Mouse (Mus musculus) Patski (cell line): ENCODE data around the gene Ush2a. TPM values are rescaled to one million over a fixed set of nuclear protein-coding genes. Genes with fewer than 3 reads are reported as not detected.

Experiments
- ATAC-seq: fragments of 100-300 bp; one replicate; pipeline ENCODE4 v1.8.0; 2021
- CTCF ChIA-PET: fragments of 350-600 bp; sonication (Branson Sonifier 250); formaldehyde crosslinking; loops from one replicate; lab custom pipeline; 2022; ENCODE audit warnings: inconsistent platforms; lab: Charles Lee
- POLR2A ChIA-PET: fragments of 350-600 bp; sonication (Branson Sonifier 250); formaldehyde crosslinking; loops from one replicate; lab custom pipeline; 2022; ENCODE audit warnings: antibody characterized with exemption, inconsistent platforms; lab: Charles Lee
- DNase-seq: peaks from one replicate; pipeline ENCODE4 v3.0.0-alpha.2; 2011; ENCODE audit warnings: low read depth, low spot score
- H3K27me3 ChIP-seq: fragments of 371-371 bp; one replicate; pipeline ENCODE4 v1.5.1; 2021
- CTCF ChIP-seq: fragments of 100-300 bp; IDR thresholded peaks from one replicate; pipeline ENCODE4 v1.5.1; 2021
- in situ Hi-C: fragments of 300-500 bp; cut with MboI; formaldehyde crosslinking; loops from 3 replicates; pipeline ENCODE4 v1.11.1; 2018; ENCODE audit warnings: low pct_unique_long_range_greater_than_20kb, mixed read lengths
- polyA plus RNA-seq: library from polyadenylated mRNA; unstranded; gene quantifications from one replicate; pipeline ENCODE4 v1.2.3, GENCODE M21; 2021

Gene Ush2a
- polyA plus RNA-seq, 1 experiment from 2014 or later, result not detected

GRCm38 (mm10) chr1:188541492-188541891 lies 279.7 kb downstream of the Ush2a start:
- in situ Hi-C loops, result no loop called here
- TF ChIP-seq CTCF, result no peak
- H3K27me3 ChIP-seq, result no peaks in the 10 kb centered on the region
- DNase-seq (no peak), ATAC-seq (no peak)
- ChIA-PET CTCF (no interaction called here), POLR2A (no interaction called here)

DNA sequence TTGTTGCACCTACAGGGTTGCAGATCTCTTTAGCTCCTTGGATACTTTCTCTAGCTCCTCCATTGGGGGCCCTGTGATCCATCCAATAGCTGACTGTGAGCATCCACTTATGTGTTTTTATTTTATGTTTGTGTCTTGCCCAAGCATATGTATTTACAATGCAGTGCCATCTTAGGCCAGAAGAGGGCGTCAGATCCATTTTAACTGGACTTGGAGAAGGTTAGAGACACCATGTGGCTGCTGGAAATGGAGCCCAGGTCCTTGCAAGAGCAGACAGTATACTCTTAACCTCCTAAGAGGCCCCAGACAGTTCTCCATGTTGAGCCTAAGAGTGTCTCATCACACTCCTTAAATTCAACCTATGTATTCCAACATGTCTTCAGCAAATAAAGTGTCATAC lies 281.5 kb downstream of the Ush2a start:
- ChIA-PET CTCF (no interaction called here), POLR2A (no interaction called here)
- in situ Hi-C loops, result no loop called here
- TF ChIP-seq CTCF, result no peak
- DNase-seq (no peak), ATAC-seq (no peak)
- peaks cover 2% of the 10 kb centered on the region for H3K27me3 ChIP-seq

- ChIA-PET CTCF (no interaction called here), POLR2A (no interaction called here)
- H3K27me3 ChIP-seq, result peaks cover 5% of the 10 kb centered on the region
- ATAC-seq (no peak), DNase-seq (no peak)
- in situ Hi-C loops, result no loop called here
- TF ChIP-seq CTCF, result no peak
Measured at GRCm38 (mm10) chr1:188549686-188550085, 287.9 kb downstream of the Ush2a start.

- POLR2A ChIA-PET, result no interaction called here
Measured at GRCm38 (mm10) chr1:188551802-188552201, 290.0 kb downstream of the Ush2a start.

DNA sequence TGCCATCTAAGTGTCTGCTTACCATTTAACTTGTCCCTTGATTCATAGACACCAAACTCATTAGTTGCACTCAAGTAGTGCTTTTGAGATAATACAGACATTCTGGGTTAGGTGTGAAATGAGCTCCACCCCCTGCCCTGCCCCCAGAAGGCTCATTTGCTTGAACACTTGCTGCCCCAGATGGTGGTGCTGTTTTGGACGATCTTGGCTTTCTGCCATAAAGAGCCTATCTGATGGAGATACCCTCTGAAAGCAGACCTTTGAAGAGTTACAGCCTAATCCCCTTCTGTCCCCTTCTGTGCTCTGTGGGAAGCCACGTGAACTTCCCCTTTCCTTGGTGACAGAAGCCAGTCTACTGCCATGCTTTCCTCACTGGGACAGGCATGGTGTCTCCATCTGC lies 297.1 kb downstream of the Ush2a start:
- ChIA-PET CTCF (no interaction called here), POLR2A (no interaction called here)
- in situ Hi-C loops, result no loop called here
- no peak for TF ChIP-seq CTCF
- ATAC-seq (no peak), DNase-seq (no peak)
- H3K27me3 ChIP-seq, result peaks cover 4% of the 10 kb centered on the region

More at GRCm38 (mm10) chr1:188551802-188552201, 290.0 kb downstream of the Ush2a start:
- in situ Hi-C loops, result no loop called here
- ATAC-seq (no peak), DNase-seq (no peak)
- CTCF ChIA-PET, result no interaction called here
- H3K27me3 ChIP-seq, result peaks cover 8% of the 10 kb centered on the region
- TF ChIP-seq CTCF, result no peak

GRCm38 (mm10) chr1:188566229-188566628 lies 304.4 kb downstream of the Ush2a start:
- DNase-seq (no peak), ATAC-seq (no peak)
- no peak for TF ChIP-seq CTCF
- in situ Hi-C loops, result no loop called here
- peaks cover 3% of the 10 kb centered on the region for H3K27me3 ChIP-seq
- ChIA-PET CTCF (no interaction called here), POLR2A (no interaction called here)

DNA sequence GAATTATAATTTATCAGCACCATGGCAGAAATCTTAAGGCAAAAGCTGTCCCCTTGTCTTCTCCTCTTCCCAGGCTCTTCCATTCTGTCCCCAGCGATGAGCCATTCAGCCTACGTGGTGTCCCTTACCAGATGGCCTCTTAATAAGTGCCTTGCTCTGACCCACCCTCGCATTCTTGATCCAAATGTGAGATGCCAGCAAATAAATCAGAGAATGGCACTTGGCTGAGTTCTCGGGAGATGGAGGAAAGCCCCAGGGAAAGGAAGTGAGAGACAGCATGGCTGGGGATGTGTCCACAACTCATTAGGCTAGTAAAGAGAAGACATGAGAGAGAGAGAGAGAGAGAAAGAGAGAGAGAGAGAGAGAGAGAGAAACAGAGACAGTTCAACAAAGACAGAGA lies 305.7 kb downstream of the Ush2a start:
- CTCF ChIA-PET, result no interaction called here
- POLR2A ChIA-PET, result no interaction called here
- DNase-seq (no peak), ATAC-seq (no peak)
- H3K27me3 ChIP-seq, result peaks cover 3% of the 10 kb centered on the region
- in situ Hi-C loops, result no loop called here
- TF ChIP-seq CTCF, result no peak

- no peak for TF ChIP-seq CTCF
- ATAC-seq (no peak), DNase-seq (no peak)
- POLR2A ChIA-PET, result no interaction called here
- in situ Hi-C loops, result no loop called here
- CTCF ChIA-PET, result no interaction called here
- peaks cover 3% of the 10 kb centered on the region for H3K27me3 ChIP-seq
Measured at GRCm38 (mm10) chr1:188568295-188568961, 306.6 kb downstream of the Ush2a start.

DNA sequence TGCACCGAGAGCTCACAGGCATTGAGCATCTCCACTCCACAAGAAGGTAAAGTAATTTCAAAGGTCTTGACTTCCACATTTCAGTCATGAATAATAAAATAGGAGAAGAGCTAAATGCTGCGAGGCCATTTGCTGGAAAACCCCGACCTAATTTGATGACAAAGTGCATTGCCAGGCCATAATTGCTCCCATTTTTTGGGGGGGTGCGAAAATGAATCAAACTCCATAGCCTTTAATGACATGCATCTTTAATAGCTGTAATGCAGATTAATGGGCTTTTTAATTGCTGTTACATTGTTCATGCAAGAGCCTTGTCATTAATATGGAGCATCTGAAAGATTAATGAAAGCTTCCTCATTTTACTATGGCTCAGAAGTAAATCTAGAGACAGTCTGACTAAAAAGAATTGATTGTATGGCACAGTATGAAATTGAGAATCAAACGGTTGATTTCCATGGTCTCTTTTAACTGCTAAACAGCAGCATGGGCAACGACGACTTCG lies 314.5 kb downstream of the Ush2a start:
- TF ChIP-seq CTCF, result no peak
- ChIA-PET CTCF (no interaction called here), POLR2A (no interaction called here)
- in situ Hi-C loops, result no loop called here
- peaks cover 4% of the 10 kb centered on the region for H3K27me3 ChIP-seq
- ATAC-seq (no peak), DNase-seq (no peak)

- in situ Hi-C loops, result no loop called here
- POLR2A ChIA-PET, result no interaction called here
Measured at GRCm38 (mm10) chr1:188577376-188577775, 315.6 kb downstream of the Ush2a start.

DNA sequence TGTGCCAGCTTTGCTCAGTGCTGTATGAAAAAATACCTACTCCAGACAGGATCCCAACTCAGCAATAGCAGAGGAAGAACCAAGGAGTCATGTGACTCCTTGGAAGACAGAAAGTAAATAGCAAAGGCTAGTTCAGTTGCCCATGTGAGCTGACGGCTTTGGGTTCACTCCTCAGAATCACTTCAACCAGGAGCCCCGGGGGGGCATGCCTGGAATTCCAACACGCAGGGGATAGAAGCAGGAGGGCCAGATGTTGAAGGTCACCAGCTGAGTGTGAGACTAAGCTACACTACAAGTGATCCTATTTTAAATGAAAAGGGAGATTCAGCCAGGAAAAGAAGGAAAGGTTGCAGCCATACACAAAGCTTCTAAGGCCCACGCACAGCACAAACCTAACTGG lies 319.3 kb downstream of the Ush2a start:
- no peak for TF ChIP-seq CTCF
- ChIA-PET POLR2A (no interaction called here), CTCF (no interaction called here)
- ATAC-seq (no peak), DNase-seq (no peak)
- H3K27me3 ChIP-seq, result peaks cover 7% of the 10 kb centered on the region
- in situ Hi-C loops, result no loop called here

More at GRCm38 (mm10) chr1:188577376-188577775, 315.6 kb downstream of the Ush2a start:
- ATAC-seq, result no peak
- DNase-seq, result no peak
- no peak for TF ChIP-seq CTCF
- H3K27me3 ChIP-seq, result peaks cover 4% of the 10 kb centered on the region
- CTCF ChIA-PET, result no interaction called here

DNA sequence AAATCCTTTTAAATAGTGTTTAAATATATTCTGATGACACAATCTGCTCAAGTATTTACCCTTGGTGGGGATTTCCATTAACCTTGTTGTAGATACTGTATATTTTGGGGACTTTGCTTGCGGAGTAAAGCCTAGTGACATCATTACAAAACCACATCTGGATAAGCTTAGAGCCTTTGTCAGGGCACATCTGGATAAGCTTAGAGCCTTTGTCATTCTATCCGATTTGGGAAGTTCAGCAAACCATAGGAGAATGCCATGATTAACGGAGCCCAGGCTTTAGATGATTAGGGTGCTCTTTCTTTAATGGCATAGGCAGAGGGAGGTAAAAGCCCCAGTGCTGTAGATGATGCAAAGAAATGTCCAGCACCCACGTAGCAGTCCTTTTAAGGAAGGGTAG lies 333.4 kb downstream of the Ush2a start:
- no peak for ATAC-seq
- ChIA-PET CTCF (no interaction called here), POLR2A (no interaction called here)
- DNase-seq, result no peak
- in situ Hi-C loops, result no loop called here
- H3K27me3 ChIP-seq, result no peaks in the 10 kb centered on the region
- no peak for TF ChIP-seq CTCF
